Mouse (Mus musculus): ENCODE data around the gene Olfr373.
A peak's percentile ranks its signal among the peaks of the same experiment; 100 is the strongest.

The Olfr373 gene

DNA sequence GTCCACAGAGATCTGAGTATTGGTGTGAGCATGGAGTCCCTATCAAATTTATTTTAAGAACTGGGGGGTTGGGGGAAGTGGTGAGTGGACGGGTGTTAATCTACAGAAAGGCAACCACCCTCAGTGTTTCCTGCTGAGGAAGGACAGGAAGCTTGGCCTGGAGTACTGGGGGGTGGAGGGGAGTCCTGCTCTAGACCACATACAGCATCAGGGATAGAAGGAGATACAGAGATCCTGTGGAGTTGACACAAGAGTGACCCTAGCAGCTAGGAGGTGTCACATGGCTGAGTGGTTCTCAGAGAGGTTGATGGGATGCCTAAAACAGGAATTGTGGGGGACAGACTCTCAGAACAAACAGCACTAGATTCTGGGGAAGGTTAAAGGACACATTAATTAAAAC lies 50.5 kb downstream of the Olfr373 start:
- DNase-seq (ENCODE audit: low spot score in 2 of 2), result no peak

DNA sequence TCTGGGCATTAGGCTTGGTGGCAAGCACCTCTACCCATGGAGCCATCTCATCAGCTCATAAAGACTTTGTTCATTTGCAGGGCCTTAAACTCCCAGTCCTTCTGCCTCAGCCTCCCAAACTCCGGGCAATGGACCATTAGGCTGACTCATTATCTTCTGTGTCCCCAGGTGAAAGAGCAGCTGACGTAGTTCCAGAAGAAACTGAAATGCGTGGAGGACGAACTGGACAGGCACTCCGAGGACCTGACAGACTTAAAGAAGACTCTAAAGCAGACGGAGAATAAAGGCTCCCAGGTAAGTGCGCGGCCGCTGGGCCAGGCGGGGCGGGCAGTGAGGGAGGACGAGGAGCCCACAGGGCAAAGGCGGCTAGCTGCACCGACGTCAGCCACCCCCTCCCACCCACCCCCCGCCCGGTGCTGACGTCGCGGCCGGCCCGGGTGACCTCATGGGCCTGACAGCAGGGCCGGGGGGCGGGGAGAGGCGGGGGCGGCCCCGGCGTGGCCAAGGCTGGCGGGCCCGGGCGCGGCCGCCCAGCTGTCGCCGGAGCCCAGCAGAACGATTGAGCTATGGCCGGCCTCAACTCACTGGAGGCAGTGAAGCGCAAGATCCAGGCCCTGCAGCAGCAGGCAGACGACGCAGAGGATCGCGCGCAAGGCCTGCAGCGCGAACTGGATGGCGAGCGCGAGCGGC lies 51.9 kb downstream of the Olfr373 start, which contains the start of gene Tpm4:
Gene Tpm4 (plus strand): TSS at position 220 of the 690 bp plus-strand sequence.
- peak; percentile 74 to 77 for DNase-seq (ENCODE audit: low spot score in 2 of 2)

DNA sequence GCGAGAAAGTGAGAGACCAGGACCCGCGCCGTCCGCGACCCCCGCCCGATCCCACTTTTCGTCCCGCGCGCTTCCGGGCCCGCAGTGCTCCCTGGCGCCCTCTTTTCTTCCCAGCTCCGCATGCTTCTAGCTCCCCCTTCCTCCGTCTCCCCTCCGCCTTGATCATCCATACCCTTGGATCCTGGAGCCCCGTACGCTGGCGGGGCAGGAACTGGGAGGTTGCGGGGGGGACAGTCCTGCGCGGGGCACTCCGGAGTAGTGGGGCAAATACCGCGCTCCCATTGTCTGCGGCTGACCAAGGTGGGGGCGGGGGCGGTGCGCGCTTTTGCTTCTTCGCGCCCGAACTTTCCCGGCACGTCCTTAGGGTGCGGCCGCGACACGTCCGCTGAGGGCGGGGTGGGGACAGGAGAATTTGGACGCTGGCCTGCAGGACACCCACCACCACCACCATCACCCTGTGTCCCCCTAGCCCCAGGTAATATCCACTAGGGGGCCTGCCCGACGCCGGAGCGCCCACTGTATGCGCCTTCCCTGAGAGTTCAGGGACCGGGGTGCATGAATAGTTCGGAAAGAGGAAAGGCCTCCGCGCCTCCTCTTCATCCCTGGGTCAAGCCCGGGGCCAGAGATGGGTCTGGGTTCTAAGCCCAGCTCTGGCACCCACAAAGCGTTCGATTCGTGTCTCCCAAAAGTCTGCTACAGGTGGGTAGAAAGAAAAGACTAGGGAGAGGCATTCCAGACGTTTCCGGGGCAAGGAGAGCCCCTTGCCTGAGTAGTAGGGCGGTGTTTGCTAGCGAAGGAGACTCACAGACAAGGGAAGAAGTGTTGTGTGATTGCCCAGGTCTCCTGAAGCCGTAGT lies 52.7 kb downstream of the Olfr373 start:
- peak; percentile 61 to 72 for DNase-seq (ENCODE audit: low spot score in 2 of 2)

DNA sequence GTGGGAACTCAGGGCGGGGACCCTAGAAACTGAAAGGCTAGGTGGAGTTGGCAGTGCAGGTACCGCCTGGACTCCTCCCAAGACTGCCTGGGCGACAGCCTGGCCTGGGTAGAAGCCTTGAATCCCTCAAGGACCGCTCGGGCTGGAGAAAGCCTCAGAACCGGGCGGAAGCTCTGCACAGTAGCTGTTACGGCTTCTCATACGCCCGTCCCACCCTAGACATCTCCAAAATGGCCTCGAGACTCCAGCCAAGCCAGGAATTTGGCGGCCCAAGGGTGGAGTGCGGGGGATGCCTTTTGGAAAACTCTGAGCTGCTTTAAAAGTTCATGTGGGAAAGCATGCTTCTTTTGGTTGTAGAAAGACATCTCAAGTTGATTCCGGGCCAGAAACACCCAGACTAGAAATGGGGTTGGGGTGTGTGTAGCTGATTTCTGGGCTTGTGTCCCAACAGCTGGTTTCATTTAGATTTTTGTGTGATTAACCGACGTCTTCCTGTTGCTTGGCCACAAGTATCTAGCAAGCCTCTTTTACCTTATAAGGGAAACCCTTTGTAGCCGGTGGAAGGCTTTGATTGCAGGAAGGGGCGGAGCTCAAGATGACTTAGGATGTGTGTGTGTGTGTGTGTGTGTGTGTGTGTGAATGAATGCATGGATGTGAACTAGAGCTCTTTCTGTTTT lies 53.5 kb downstream of the Olfr373 start:
- peak; percentile 82 to 91 for DNase-seq (ENCODE audit: low spot score in 2 of 2)

- no peak for DNase-seq (ENCODE audit: low spot score in 2 of 2)
Observed at GRCm38 (mm10) chr8:72137431-72137830, 54.5 kb downstream of the Olfr373 start.

DNA sequence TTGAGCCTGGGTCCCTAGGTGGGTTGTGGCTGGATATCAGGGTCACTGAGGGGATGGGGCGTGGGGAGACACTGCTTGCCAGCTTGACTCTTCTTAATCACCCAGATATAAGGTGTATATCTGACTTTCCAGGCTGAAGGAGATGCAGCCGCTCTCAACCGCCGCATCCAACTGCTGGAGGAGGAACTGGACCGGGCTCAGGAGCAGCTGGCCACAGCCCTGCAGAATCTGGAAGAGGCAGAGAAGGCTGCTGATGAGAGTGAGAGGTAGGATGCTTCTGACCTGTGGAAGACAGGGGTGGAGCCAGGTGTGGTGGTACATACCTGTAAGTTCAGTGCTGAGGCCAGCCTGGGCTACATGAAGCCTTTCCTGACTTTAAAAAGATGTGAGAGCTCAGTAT lies 55.5 kb downstream of the Olfr373 start:
- DNase-seq (ENCODE audit: low spot score in 2 of 2), result no peak

DNA sequence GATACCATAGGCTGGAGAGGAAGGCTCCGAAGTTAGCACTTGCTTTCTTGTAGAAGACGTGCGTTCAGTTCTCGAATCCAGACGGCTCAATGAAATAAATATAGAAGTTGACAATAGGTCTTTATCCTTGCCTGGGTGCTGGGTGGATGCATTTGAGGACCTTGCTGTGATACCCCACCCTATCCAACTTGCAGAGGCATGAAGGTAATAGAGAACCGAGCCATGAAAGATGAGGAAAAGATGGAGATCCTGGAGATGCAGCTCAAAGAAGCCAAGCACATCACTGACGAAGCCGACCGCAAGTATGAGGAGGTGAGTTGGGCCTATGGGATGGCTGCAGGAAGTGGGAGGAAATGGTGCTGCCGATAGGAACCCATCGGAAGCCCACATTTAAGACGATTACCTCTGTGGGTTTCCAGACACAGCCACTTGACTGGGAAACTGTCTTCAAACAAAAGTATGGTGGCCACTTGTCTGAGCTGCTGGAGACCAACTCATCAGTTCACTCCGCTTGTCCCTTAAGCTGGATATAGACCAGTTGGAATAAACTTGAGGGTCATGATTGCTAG lies 60.4 kb downstream of the Olfr373 start:
- DNase-seq (ENCODE audit: low spot score in 2 of 2), result no peak

DNA sequence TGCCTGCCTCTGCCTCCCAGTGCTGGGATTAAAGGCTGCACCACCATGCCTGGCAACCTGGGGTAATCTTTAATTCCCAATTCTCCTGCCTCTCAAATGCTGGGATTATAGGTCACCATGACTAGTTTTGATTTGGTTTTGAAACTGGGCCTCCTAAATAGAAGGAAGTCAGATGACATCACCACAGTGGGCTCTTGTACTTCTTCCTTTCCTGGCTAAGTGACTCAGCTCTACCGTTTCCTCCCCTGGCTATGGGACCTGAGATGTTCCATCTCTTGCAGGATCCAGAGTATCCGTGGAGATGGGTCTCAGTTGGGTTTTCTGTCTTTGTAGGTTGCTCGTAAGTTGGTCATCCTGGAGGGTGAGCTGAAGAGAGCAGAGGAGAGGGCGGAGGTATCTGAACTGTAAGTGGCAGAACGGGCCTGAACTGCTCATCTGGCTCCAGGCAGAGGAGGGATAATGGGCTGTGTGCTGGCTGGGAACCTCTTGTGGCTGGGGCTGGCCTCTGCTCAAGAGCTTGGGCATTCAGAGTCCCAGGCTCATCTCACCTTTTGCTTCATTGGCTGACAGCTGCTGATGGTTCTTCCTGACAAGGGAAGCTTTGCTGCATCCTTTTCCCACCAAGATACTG lies 61.5 kb downstream of the Olfr373 start:
- no peak for DNase-seq (ENCODE audit: low spot score in 2 of 2)

GRCm38 (mm10) chr8:72145511-72145910 lies 62.5 kb downstream of the Olfr373 start:
- DNase-seq (ENCODE audit: low spot score in 2 of 2), result no peak

DNA sequence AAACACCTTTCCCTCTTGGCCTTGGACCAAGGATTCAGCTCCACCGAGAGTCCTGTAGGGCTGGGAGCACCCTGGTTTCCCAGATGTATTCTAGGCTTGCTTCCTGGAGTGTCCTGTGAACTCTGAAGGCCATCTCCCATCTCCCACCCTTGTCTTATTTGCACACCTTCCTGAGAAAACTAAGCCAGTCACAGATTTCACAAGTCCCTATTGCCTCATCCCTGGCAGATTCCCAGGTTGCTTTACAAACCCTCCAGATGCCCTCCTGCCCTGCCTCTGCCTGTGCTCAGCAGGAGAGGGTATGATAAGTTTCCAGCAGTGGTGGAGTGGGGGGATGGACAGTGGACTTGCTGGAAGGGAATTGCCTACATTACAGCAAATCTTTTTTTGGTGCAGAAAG lies 63.1 kb downstream of the Olfr373 start:
- DNase-seq (ENCODE audit: low spot score in 2 of 2), result no peak

DNA sequence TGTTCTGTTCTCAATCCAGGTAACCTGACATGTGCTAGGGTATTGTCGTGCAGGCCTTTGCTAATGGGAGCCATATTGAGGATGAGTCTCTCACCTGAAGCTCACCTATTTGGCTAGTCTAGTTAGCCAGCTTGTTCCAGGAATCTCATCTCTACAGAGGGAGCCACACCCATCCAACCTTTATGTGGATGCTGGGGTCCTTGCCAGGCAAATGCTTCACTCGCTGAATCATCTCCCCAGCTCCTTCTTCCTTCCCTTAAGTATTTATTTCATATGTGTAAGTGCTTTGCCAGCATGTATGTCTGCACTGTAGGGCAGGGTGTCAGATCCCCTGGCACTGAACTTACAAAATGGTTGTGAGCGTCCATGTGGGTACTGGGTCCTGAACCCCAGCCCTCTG lies 63.6 kb downstream of the Olfr373 start:
- DNase-seq (ENCODE audit: low spot score in 2 of 2), result no peak

GRCm38 (mm10) chr8:72147266-72147665 lies 64.3 kb downstream of the Olfr373 start:
- no peak for DNase-seq (ENCODE audit: low spot score in 2 of 2)

GRCm38 (mm10) chr8:72149056-72149455 lies 66.1 kb downstream of the Olfr373 start:
- no peak for DNase-seq (ENCODE audit: low spot score in 2 of 2)

DNA sequence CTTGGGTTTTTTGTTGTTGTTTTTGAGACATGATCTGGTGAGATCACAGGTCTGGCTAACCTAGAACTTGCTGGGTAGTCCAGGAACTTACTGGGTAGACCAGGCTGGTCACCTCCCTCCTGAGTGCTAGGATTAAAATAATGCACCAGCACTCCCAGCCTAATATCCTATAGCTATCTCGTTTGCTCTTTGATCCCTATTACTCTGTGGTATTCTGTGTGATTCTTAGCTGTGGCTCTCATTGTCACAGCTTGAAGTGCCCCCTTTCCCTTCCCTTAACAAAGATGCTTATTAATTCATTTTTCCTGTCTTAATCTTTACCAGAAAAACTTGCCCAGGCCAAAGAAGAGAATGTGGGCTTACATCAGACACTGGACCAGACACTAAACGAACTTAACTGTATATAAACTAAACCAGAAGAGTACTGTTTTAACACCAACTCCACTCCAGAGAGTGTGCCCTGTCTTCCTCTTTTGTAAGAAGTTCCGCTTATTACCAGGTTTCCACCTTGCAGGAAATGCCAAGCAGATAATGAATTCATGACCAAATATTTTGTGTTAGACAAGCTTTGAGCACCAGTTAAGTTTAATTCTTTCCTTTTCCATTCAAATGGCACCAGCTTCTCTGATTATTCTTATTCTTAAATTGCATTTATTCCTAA lies 68.6 kb downstream of the Olfr373 start:
- DNase-seq (ENCODE audit: low spot score in 2 of 2), result no peak

Measured in spleen, postnatal 36 days (tissue).